Mouse (Mus musculus) layer of hippocampus, adult 11-12 months (tissue): ENCODE data around the gene Sirt5.

Experiments
- DNase-seq: peaks from one replicate; pipeline ENCODE4 v3.0.0; 2022; ENCODE audit warnings: low spot score

Gene Sirt5

DNA sequence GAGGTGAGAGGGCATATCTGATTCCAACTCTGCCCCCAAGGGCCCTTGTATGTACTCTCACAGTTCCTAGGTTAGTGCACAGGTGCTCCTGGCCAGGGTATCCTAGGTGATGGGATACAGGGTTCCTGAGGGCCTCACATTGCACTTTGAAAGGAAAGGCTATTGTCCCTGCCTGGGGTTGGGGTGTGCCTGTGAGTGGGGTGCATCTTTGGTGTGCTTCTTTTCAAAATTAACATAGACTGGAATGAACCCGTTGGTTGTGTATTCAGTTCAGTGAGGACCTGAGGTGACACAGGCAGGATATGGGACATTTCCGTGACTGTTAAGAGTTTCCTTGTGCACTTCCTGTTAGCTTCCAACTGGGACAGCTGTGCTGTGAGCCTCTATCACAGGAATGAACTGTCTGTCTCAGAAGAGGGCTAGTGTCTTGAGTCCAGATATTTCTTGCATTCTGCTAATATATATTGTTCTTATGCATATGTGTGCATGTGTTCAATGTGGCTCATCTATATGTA is 9.7 kb downstream of the Sirt5 start:
- no peak for DNase-seq

GRCm38 (mm10) chr13:43379989-43380388 is 14.7 kb downstream of the Sirt5 start:
- no peak for DNase-seq

- no peak for DNase-seq
These were observed 20.0 kb downstream of the Sirt5 start for GRCm38 (mm10) chr13:43385321-43385720.

DNA sequence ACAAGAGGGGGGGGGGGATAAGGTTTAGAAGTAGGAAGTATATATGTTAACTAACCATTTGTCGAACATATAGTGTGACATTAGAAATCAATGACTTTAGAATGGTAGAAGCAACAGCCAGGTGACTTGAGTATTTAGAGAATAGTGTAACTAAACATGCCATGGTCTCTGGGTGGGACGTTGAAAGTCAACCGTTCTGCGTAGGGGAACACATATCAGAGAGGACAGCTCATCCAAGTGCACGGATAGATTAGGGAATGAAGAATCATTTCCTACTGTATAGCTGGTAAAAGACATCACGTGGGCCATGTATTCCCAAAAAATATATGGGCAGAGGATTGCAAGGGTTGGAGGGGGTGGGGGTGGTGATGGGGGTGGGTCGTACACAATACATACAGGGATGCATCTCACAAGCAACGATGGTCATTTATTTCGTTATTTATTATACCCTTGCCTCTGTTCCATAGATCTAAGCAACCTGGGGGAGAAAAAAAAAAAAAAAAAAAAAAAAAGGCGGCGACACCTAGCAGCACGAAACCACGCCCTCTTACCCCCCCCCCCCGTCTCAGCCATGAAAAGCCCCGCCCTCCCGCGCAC is 32.5 kb downstream of the Sirt5 start:
- DNase-seq: no peak

DNA sequence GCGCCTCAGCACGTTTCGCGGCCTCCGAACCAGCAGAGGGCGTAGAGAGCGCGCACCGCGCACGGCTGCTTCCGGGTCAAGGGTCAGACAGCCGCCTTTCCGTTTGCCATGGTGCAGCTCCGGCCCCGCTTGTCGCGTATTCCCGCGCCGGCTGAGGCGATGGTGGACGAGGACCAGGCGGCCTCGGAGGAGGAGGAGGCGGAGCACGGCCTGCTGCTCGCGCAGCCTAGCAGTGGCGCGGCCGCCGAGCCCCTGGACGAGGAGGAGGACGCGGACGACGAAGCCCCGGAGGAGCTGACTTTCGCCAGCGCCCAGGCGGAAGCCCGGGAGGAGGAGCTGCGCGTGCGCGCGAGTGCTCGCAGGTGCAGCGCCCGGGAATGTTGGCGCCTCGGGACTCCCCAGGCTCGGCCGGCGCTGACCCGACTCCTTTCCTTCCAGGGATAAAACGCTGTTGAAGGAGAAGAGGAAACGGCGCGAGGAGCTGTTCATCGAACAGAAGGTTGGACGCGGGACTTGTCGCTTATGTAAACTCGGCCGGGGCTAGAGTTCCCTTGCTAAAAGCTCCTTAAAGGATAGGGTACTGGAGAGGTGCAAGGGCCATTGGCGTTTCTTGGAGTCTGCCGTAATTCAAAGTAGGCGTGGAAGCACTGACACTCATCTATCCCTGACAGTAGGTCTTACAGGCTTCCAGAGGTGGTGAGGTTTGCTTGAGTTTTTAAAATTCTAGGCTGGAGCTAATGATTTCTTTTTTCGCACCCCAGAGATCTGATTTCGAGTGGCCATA is 33.2 kb downstream of the Sirt5 start, which contains the start of gene Nol7:
Nol7 (plus strand) TSS at position 94 of the 784 bp plus-strand sequence.
- DNase-seq: peak; percentile 94

DNA sequence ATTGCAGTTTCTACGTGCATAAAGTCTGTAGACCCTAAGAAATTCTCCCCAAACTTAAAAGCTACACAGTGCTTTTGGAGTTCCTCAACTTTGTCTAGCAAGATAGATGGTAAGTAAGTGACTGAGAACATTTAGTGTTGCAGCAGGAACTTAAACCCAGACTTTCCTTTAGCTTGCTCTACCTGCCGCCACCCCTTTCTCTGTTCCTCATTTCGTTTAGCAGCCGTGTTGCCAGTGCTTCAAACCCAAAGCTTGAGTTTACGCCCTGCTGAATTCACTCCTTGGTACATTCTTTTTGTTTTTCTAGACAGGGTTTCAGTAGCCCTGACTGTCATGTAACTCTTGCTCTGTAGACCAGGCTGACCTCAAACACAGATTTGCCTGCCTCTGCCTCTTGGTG is 34.3 kb downstream of the Sirt5 start:
- DNase-seq: no peak

DNA sequence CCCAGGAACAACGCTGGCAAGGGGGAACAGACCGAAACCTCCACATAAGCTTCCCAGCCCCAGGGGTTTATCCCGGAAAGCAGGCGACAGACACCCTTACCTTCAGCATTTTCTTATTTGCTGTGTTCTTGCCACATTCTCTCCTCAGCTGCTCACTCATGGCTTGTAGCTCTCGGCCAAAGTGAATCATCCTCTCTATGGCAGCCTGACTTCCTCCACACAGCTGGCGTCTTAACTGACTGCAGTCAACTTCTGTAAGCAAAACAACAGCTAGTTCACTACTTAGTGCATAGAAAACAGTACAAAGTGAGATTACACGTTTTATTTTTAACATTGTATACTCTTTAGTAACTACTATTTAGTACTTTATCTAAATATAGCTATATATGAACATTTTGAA is 47.0 kb downstream of the Sirt5 start:
- DNase-seq: no peak

- DNase-seq: no peak
These were observed 48.3 kb downstream of the Sirt5 start for GRCm38 (mm10) chr13:43413611-43414010.

DNA sequence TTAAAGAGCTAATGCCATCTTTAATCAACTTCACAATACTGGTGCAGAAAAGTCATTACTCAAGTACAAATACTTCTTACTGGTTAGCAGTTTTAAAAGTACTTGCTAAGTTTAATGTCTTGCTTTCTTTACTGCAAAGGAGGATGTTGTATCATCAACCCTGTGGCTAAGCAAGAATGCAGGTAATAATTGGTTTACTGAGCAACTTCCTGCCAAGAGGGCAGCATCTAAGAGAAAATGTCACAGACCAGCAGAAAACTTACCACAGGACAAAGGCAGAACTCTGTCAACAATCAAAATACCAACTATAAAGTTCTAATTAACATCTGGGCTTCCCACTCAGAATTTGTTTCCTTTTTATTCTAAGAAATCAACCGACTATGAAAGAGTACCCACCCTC is 50.0 kb downstream of the Sirt5 start:
- no peak for DNase-seq

GRCm38 (mm10) chr13:43428436-43428835 is 63.1 kb downstream of the Sirt5 start:
- no peak for DNase-seq

GRCm38 (mm10) chr13:43433395-43433794 is 68.1 kb downstream of the Sirt5 start:
- no peak for DNase-seq

DNA sequence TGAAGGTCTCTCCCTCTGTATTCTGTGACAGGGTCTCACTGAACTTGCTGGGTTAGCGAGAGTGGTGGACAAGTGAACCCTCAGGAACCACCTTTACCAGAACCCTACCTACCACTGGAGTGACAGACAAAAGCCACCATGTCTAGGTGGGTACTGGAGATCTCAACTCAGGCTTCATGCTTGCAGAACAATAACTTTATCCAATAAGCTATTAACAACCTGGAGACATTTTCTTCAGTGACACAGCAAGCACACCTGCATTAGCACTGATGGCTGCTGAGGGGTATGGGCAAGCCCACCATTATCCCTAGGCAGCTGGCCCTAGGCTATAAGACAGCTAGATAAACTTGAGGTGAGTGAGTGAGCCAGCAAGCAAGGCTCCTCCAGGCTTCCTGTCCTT is 75.1 kb downstream of the Sirt5 start:
- no peak for DNase-seq

DNA sequence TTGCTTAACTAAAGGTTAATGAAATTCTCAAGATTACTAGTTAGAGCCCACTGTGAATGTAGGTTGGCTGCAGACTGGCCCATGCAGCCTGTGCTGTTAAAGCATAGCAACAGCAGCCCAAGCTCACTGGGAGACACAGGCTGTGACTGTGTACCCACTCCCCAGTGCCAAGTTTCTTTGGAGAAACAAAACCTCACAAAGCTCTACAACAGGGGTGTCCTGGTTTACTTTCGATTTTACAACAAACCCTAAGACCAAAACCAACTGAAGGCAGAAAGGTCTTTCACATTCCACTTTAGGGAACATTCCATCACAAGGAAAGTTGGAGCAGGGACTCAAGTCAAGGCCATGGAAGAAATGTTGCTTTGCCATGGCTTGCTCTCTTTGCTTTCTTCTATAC is 77.3 kb downstream of the Sirt5 start:
- DNase-seq: no peak

DNA sequence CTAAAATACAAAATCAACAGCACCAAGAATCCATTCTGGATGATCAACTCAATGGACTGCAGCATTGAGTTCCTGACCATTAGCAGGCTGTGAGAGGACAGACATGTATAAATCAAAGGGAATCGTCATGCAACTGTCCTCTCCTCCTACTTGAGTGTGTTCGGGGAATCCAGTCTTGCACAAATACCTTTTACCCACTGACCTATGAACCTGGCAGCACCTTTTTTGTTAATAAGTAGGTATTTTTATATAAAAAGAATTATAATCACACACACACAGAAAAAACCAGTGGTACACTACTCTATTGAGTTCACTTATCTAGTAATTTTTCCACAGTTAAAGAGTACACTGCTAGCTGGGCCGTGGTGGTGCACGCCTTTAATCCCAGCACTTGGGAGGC is 78.4 kb downstream of the Sirt5 start:
- DNase-seq: no peak

DNA sequence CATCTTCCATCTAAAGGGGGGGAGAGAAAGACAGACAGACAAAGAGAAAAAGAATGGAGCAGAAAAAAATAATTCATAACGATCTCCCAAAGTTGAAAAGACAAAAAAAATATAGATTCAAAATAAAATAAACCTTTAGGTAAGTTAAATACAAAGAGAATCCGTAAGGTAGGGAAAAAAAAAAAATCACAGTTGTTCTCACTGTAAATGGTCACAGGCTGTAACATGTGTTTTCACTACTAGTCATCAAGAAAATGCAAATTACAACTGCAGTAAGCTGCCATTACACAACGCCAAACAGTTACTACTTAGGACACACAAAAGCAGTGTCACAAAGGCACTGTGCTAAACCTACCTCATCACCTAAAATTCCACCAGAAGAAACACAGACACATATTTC is 79.4 kb downstream of the Sirt5 start:
- DNase-seq: no peak
